ENCODE assay signal across 18 mouse cellular contexts in the genomic region with DNA sequence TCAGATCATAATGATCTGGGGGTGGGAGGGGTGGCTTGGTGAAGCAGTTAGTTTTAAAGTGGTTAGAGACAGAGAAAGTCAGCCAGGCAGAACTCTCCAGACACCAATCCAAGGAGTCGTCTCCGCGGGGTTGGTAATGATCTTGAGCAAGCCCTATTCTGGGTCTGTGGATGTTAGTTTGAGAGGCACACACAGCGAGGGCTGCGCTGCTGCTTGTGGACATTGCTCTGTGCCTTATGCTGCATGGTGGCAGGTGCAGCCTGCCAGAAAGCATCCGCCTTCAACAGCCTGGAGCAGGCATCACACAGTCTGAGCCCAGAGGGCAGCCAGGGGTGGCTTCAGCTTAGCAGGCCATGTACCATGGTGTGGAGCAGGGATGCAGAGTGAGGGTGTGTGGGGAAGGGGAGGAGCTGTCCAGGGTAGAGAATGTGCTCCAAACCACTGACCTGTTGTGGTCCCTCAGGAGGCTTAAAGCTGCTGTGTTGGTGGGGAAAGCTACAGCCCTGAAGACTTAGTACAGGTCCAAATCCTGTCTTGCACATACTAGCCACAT. TPM values are rescaled to one million over a fixed set of nuclear protein-coding genes. Genes with fewer than 3 reads are reported as not detected.
DNase-seq lines count a peak whose midpoint lies in the region; ATAC-seq and TF ChIP-seq lines count a peak whose summit lies in the region.
"Had no signal": no experiment of that assay in that cellular context is flagged by ENCODE, and none has a peak within 500 bp of the region (broad histone marks: within the 10 kb centered on the region; RNA-seq: fewer than 3 reads in every experiment).

No protein-coding gene starts in this region.

- no peaks in the 10 kb centered on the region for H3K79me2 ChIP-seq in myocyte (ENCODE audit: control insufficient read depth, insufficient read depth)

- no peak for TF ChIP-seq CTCF in forebrain, postnatal 0 days (IDR thresholded peaks at IDR 0.05; ENCODE audit: low read depth)

- H3K4me1 ChIP-seq in forebrain, embryonic 12.5 days = peaks cover 8% of the 10 kb centered on the region; the same call in 1 of the 2 replicates
- no peaks in the 10 kb centered on the region for H3K4me1 ChIP-seq in forebrain, postnatal 0 days (ENCODE audit: insufficient read depth)

- H3K9ac ChIP-seq in forebrain, embryonic 12.5 days = peak overlapping the region; percentile 7; the same call in 1 of the 2 replicates
- no peak overlapping the region for H3K9ac ChIP-seq in forebrain, postnatal 0 days
- H3K9ac ChIP-seq: midbrain, embryonic 12.5 days had no signal

- H3K27me3 ChIP-seq in forebrain, embryonic 12.5 days = peaks cover 95% of the 10 kb centered on the region
- H3K27me3 ChIP-seq in forebrain, postnatal 0 days (ENCODE audit: insufficient read depth, low read length) = peaks cover 2% of the 10 kb centered on the region
- peaks cover 68% of the 10 kb centered on the region for H3K27me3 ChIP-seq in myocyte (ENCODE audit: control insufficient read depth, insufficient read depth, insufficient read length)

- no peaks in the 10 kb centered on the region for H3K9me3 ChIP-seq in forebrain, embryonic 12.5 days
- H3K9me3 ChIP-seq in forebrain, postnatal 0 days (ENCODE audit: low read length) = no peaks in the 10 kb centered on the region
- H3K9me3 ChIP-seq: forebrain, embryonic 10.5 days; midbrain, embryonic 12.5 days had no signal

- no peak overlapping the region for H3K4me2 ChIP-seq in forebrain, embryonic 12.5 days
- no peak overlapping the region for H3K4me2 ChIP-seq in forebrain, postnatal 0 days (ENCODE audit: low read depth)
- no peak overlapping the region for H3K4me2 ChIP-seq in myocyte (ENCODE audit: low read depth)
- H3K4me2 ChIP-seq: liver, embryonic 11.5 days; midbrain, embryonic 12.5 days had no signal

- H3K4me3 ChIP-seq in forebrain, embryonic 12.5 days (replicated peaks) = no peak overlapping the region
- no peak overlapping the region for H3K4me3 ChIP-seq in forebrain, postnatal 0 days (ENCODE audit: low read depth, low read length)
- H3K4me3 ChIP-seq in myocyte = no peak overlapping the region
- H3K4me3 ChIP-seq: forebrain, embryonic 10.5 days; midbrain, embryonic 12.5 days had no signal

- H3K36me3 ChIP-seq in forebrain, embryonic 12.5 days (replicated peaks) = no peaks in the 10 kb centered on the region
- no peaks in the 10 kb centered on the region for H3K36me3 ChIP-seq in forebrain, postnatal 0 days (ENCODE audit: insufficient read depth)
- H3K36me3 ChIP-seq in myocyte (ENCODE audit: control insufficient read depth, insufficient read depth) = no peaks in the 10 kb centered on the region
- H3K36me3 ChIP-seq: forebrain, embryonic 10.5 days; midbrain, embryonic 12.5 days had no signal

- no peak for DNase-seq in forebrain, postnatal 0 days
- peak; percentile 10 for DNase-seq in left cerebral cortex, postnatal 4 days
- no peak for DNase-seq in left cerebral cortex, adult 9 months (ENCODE audit: low spot score in 2 of 2)
- peak; percentile 35 for DNase-seq in R1 (ENCODE audit: low read depth, low spot score)
- DNase-seq in cerebellum, postnatal 25 days = no peak
- no peak for DNase-seq in spleen, postnatal 36 days (ENCODE audit: low spot score in 2 of 2)
- DNase-seq: adrenal gland, postnatal 25 days; cerebellum, adult 8-10 months; gastrocnemius, postnatal 14 days; kidney, postnatal 25 days; lung, adult 2 months had no signal

- intact Hi-C loops in left cerebral cortex, postnatal 4 days (cut with DNase I) = no loop called here

- H3K27ac ChIP-seq in forebrain, embryonic 12.5 days = no peak overlapping the region
- no peak overlapping the region for H3K27ac ChIP-seq in forebrain, postnatal 0 days (ENCODE audit: low read depth, low read length)
- H3K27ac ChIP-seq: forebrain, embryonic 10.5 days; macrophage; midbrain, embryonic 12.5 days had no signal

- H3ac ChIP-seq in myocyte (ENCODE audit: control insufficient read depth, insufficient read length) = no peak overlapping the region

- TF ChIP-seq POLR2A in myocyte (IDR thresholded peaks at IDR 0.05; ENCODE audit: insufficient read length, low read depth) = no peak

- 73% methylated on average over 6 of the region's 6 CpGs for WGBS in forebrain, embryonic 12.5 days
- WGBS in forebrain, postnatal 0 days = 80% methylated on average over 6 of the region's 6 CpGs

- no peak for ATAC-seq in forebrain, embryonic 12.5 days (ENCODE audit: low FRiP score)
- ATAC-seq in forebrain, postnatal 0 days = no peak
- ATAC-seq: inflammation-experienced regulatory T-cells, adult 6 months had no signal

TF ChIP-seq in myocyte, 11 proteins besides CTCF, POLR2A, EP300 and RAD21:
- TF ChIP-seq REST (IDR thresholded peaks at IDR 0.05; ENCODE audit: insufficient read depth, insufficient read length) = peak; percentile 82
- TF ChIP-seq E2F4 (IDR thresholded peaks at IDR 0.05; ENCODE audit: insufficient read depth) = no peak

RNA-seq across cellular contexts. Expression of gene Gtf3c4, which starts 53.0 kb away (rescaled TPM):
- polyA plus RNA-seq in forebrain, embryonic 12.5 days (2016; fragmentation: Nextera tagmentation; extraction: Ambion mirVana) = 31.0 and 33.4 TPM in 2 replicates
- 59.4 and 86.0 TPM in 2 replicates for total RNA-seq in forebrain, postnatal 0 days (2014; rRNA removed)
- 11.1 and 15.8 TPM in 2 replicates for polyA plus RNA-seq in forebrain, postnatal 0 days (2015; fragmentation: Nextera tagmentation; extraction: Ambion mirVana)
- 10 to 100 TPM; 46.9 to 52.2 TPM for total RNA-seq in left cerebral cortex, postnatal 4 days (2021)
- polyA plus RNA-seq in myocyte (2012; fragmentation: generic; extraction: Trizol) = 26.9 TPM

RNA-seq across cellular contexts. Expression of gene Ddx31, which starts 53.1 kb away (rescaled TPM):
- polyA plus RNA-seq in forebrain, embryonic 12.5 days (2016; fragmentation: Nextera tagmentation; extraction: Ambion mirVana) = 18.8 TPM in 2 replicates
- 22.3 and 22.9 TPM in 2 replicates for total RNA-seq in forebrain, postnatal 0 days (2014; rRNA removed)
- 9.0 and 10.0 TPM in 2 replicates for polyA plus RNA-seq in forebrain, postnatal 0 days (2015; fragmentation: Nextera tagmentation; extraction: Ambion mirVana)
- 10 to 100 TPM; 13.0 to 13.4 TPM for total RNA-seq in left cerebral cortex, postnatal 4 days (2021)
- polyA plus RNA-seq in myocyte (2012; fragmentation: generic; extraction: Trizol) = 6.4 TPM

Comparison
In these comparisons a context has a peak if more than half of its experiments do, and no peak if none do; other contexts are left out.
1. DNase-seq: peak in left cerebral cortex, postnatal 4 days (single experiment) and R1 (single experiment); none in forebrain, postnatal 0 days (single experiment), left cerebral cortex, adult 9 months (0 of 2), cerebellum, postnatal 25 days (0 of 2) and spleen, postnatal 36 days (0 of 2).